Mouse (Mus musculus) CD4-positive, CD25-positive, alpha-beta regulatory T cell, adult 4 months (primary cell): ENCODE measurements around the gene Prr5. TPM values are rescaled to one million over a fixed set of nuclear protein-coding genes. Genes with fewer than 3 reads are reported as not detected.

Source experiments
- ATAC-seq: one replicate; pipeline ENCODE4 v1.8.0; 2017
- polyA plus RNA-seq, 2 experiments: library from polyadenylated mRNA; unstranded; fragments of 100-300 nt; shearing (Covaris generic); gene quantifications; one replicate each; pipeline ENCODE4 v1.2.1; 2017

Gene Prr5
- polyA plus RNA-seq, 2 experiments from 2014 or later = 0.56 TPM; not detected in 1

DNA sequence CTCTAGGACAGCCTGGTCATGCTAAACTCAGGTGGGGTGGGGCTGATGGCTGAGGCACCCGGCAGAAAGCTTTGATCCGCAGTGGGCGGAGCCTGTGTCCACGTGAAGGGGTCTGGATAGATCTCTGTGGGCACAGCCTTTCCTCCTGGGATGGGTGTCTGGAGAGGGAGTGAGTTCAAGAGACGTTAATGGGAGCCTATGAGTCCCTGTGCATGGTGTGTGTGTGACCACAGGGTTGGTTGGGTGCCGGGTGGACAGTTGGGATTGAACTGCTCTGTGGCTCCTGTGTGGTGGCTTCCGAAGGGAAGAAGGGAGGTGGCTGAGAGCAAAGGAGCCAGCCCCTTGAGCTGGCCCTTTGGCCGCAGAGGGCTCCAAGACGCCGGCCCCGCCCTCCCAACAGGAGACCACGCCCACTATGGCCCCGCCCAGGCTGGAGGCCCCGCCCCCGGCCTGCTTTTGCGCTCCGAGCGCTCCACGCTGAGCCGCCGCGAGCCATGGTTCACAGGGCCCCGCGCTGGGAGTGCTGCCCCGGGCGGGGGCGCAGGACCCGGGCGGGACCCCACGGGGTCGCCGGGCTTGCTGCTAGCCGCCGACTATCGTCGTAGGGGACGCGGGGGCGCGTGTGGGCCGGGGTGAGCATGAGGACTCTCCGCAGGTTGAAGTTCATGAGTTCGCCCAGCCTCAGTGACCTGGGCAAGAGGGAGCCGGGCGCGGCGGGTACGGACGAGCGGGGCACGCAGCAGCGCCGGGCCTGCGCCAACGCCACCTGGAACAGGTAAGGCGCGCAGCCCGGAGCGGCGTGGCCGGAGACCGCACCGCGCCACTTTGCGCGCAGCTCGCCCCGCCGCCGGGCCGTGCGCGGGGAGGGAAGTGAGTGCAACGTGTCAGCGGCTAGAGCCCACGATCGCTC lies 11.4 kb downstream of the Prr5 start:
- no peak for ATAC-seq

DNA sequence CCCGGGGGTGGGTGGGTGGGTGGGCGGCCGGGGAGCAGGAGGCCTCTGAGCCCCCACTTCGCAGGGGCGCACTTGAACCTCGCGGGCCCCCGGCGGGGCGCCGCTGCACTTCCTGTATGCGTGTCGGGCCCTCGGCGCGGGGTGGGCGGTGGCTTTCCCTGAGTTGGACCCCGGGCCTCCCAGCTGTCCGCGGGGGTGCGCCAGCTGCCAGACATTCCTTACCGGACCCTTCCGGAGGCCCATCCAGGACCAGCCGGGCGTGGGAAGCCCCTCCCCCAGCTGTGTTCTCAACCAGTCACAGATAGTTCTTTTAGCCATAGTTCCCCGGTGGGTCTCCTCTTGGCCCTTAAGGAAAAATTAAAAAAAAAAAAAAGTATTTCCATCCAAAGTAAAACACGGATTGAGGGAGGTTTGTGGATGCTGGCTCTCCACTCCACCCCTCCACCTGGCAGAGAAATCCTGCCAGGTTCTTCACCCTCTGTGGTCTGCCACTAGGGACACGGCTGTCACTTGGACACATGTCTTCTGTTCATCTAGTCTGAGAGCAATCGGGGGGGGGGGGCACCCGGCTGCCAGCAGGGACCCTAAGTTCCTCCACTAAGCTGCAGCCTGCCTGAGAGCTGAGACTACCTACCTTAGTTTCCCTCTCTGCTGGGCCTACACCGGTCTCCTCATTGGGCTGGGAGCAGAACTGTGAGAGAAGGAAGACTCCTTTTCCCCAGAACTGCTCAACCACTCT lies 12.2 kb downstream of the Prr5 start:
- no peak for ATAC-seq

DNA sequence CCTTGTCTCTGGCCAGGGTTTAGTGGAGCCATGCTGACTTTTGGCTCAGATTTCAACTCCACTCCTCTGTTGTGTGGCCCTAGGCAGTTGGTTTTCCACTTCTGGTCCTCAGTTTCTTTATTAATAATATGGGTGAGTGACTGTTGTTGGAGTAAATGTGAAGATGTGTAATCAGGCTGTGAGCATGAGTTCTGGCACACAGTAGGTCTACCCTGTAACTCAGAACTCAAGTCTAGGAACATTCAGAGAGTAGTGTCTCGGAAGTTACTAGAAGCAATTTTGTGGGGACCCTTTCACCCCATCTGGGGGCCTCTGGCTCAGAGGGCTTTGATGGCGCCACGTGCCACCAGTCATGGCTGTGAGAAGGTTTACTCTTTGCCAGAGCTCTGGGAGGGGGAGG lies 12.8 kb downstream of the Prr5 start:
- ATAC-seq = no peak

DNA sequence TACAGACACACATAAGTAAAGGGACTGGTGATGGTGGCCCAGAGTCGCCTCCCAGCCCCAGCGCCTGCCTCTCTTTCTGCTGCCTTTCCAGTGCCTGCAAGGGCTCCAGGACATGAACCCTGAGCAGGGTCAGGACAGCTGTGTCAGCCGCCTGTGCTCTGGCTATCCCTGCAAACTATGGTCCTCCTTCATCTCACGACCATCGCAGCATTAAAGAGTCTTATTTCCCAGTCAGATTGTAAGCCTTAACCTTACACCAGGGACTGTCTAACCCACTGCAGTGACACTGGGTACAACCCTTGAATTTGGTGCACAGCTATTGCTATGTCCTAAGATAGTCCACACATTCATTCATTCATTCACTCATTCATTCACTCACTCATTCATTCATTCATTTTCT lies 13.4 kb downstream of the Prr5 start:
- ATAC-seq = no peak

DNA sequence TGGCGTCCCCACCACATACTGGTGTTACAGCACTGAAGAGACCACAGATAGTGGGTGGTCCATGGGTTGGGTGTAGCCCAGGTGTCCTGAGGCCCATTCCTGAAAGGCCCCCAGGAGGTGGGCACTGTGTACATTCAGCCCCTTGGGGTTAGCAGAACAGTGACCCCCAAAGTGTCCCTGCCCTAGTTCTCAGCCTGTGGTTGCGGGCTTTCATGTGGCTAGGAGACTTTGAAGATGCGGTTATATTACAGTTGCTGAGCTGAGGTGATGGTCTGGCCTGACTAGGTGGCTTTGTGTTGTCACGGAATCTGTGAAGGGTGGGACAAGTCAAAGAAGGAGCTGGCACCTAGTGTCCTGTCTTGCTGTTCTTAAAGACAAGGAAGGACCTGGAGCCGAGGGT lies 15.1 kb downstream of the Prr5 start:
- no peak for ATAC-seq

DNA sequence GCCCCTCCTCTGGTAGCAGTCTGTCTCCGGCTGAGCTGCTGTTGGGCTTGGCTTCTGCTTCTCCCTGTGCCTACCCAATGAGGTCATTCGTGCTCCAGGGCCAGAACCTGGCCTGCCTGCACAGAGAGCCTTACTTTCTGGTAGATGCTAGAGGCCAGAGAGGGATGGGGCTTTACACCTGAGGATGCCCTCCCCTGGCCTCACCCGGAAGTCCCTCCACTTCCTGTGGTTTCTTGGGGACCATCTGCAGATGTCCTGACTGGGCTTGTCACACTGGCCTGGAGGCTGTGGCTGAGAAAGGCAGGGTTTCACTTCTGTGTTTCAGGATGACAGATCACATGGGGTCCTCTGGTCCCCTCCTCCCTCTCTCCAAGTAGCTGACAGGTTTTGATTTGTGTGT lies 16.0 kb downstream of the Prr5 start:
- no peak for ATAC-seq

DNA sequence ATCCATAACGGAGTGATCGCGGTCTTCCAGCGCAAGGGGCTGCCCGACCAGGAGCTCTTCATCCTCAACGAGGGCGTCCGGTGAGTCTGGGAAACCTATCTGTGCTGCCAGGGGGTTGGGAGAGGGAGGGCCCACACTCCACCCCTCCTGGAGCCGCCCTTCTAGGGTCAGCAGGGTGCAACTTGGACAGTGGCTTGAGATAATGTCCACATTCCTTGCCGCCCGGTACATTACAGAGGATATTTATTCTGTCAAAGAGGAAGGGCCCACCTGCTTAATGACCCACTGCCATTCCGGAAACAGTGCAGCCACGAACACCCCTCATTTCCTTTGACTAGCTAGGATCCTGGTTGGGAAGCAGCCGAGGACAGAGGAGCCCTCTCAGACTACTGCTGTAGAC lies 18.5 kb downstream of the Prr5 start:
- ATAC-seq = no peak

DNA sequence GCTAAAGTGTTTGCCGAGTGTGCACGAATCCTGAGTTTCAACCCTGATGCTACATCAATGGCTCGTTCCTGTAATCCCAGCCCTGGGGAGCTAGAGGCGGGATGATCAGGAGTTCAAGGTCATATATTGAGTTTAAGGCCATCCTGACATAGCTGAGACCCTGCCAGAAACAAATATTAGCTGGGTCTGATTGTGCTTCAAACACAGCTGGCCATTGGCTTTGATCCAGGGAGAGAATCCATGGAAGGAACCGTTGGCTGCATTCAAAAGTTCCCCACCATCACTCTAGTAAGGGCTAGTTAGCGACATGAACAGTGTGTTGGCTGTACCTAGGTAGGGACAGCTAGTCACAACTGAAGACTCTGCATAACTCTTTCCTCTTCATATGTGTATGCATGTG lies 19.9 kb downstream of the Prr5 start:
- no peak for ATAC-seq

DNA sequence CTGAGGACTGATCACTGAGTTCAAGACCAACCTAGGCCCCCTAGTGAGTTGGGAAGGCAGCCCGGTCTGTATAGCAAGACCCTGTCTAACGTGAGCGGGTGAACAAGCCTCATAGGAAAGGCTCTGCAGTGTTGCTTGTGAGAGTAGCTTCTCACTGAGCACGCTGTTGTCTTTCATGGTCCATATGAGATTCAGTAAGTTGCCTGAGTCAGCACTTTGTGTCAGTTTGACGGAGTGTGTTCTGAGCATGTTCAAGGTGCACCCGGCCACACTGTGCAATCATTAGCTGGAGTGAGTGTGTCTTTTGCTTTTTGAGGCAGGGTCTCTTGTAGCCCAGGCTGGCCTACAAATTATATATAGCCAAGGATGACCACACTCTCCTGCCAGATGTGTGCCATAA lies 22.1 kb downstream of the Prr5 start:
- ATAC-seq = no peak

DNA sequence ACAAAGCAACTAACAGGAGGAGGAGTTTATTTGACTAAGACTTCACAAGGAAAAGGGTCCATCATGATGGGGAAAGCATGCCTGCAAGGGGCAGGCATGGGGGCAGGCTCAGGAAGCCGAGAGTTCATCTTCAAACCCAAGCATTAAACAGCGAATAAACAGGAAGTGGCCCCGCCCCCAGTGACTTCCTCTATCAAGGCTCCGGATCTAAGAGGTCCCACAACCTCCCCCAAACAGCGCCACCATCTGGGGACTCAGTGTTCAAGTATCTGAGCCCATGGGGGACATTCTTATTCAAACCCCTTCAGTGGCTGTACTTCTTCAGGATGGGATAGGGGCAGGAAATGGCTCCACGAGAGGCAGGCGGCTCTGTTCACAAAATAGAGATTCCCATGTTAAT lies 23.2 kb downstream of the Prr5 start:
- ATAC-seq = no peak

DNA sequence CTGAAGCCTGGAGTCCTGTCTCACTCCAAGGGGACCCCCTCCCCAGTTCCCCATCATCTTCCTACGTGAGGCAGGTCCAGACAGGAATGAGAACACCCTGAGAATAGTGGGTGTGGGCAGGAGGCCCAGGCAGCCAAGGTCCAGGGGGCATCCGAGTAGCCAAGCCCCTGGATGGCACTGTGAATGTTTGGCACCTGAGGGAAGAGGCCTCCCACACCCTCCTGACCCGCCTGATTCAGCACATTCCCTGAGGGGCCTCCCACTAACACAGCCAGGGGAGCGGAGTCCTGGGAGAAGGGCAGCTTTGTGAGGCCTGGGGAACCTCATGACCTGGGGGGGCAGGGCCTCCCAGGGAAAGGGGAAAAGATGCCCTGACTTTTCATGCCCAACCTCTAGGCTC lies 26.6 kb downstream of the Prr5 start:
- ATAC-seq = no peak

DNA sequence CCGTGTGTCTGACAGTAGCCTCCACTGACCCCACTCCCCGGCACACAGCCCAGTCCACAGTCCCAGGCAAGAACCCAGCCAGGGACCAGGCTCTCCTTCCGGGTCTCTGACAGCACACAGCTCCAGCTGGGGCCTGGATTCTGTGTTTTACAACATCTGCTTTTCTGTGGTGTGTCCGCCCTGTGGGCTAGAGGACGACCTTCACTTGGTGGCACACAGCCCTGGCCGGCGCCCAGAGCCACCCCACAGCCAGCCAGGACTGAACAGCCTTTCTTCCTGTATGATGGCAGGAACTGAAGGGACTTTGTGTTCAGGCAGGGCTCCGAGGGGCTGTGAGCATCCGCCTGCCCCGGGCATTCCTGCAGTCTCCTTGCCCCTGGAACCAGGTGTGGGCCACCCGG lies 28.2 kb downstream of the Prr5 start:
- ATAC-seq = no peak

DNA sequence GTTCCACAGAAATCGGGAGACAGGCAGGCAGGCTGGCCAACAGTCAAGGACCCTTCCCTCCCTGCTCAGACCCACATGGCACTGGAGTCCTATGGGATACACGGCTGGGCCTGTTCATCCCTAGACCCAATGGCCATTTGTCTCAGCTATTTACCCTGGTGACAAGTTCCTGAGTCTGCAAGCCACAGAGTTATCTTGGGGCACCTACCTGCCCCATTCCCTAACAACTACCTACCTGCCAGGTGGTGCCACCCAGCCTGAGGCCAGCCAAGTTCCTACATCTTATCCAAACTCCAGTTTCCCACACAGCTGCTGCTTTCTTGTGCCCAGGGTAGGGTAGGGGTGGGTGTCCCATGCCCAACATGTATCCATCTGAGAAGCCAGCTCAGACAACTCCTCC lies 28.8 kb downstream of the Prr5 start:
- no peak for ATAC-seq

DNA sequence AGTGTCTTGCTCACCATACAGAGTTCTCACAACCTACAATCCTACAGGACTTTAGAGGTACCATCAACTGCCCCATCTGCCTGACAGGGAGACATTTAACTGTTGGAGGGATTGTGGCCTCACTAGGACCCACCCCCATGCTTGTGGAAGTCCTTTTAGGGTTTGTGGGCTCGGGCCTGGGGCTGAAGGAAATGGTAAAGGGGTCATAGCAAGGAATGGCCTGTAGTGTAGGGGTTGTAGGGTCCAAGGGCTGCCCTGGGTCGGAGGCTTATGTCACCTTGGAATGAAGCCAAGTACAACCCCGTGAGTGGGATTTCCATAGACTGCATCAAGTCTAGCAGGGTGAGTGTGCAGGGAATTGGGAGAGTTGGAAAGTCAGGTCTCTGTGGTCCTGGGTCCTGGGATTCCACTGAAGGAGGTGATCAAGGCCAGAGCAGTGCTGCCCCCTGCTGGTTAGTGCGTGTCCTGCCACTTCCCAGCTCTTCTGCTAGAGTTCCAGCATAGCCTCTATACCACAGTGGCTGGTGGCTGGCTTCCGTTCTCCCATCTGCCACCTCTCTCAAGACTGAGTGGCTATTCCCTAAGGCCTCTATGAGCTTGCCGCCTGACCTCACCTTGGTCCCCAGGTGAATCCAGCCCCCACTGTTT lies 30.9 kb downstream of the Prr5 start:
- no peak for ATAC-seq

DNA sequence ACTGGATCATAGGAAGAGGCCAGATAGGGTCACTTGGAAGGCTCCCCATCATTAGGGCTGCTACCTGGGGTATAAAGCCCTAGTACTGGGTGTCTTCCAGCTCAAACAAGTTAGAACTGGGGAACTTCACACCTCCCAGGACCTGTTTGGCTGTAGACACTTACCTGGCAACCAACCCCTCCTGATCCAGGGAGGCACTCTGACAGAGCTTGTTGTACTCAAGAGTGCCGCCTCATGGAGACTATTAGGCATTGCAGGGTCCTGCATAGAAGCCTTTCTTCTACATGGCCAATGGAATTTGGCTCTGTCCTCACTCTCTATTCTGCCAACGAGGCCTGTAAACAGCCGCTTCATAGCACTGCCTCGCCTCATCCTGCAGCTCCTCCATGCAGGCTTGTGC lies 32.5 kb downstream of the Prr5 start:
- ATAC-seq = no peak

DNA sequence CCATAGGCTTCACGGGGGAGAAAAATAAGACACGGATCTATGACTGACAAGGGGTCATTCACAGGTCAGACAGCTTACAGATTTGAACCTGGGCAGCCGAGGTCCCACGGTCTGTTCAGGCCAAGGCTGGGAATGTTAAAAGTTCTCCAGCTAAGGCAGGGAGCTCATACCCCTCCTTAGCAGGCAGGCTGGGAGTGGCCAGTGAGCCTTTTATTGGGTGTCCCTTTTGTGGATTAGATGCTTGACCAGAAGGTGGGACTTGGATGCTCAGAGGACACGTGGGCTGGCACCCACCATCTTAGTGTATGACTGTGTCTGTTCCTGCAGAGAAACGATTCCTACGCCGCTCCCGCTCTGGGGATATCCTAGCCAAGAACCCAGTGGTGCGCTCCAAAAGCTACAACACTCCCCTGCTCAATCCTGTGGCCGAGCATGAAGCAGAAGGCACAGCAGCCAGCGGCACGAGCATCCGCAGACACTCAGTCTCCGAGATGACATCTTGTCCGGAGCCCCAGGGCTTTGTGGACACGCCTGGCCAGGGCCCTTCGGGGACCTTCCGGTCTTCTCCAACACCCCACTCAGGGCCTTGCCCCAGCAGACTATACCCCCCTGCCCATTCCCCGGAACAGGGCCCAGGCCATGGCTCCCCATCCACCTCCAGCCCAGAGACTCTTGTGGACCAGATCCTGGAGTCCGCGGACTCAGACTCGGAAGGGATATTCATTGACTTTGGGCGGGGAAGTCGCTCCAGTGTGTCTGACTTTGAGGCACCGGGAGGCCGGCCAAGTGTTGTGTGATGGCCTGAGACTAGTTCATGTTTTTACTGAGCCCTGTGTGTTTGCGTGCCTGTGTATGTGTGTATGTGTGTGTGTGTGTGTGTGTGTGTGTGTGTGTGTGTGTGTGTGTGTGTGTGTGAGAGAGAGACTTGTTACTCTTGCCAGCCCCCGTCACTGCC lies 33.2 kb downstream of the Prr5 start:
- no peak for ATAC-seq

DNA sequence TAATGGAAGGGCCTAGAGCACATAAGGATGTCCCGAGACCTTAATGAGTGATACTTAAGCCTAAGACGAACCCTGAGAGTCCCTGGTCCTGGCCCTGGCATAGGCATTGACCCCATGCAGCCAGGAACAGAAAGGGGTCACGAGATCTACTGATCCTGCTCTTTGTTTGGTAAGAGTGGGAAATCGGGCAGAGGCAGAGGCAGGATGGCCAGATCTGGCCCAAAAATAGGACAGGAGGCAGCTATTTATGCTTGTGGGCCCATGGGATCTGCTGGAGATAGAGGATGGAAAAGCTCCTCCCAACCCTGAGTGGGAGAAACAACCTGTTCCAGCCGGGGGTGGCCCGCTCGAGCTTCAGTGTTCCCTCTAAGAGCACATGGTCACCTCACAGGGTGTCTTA lies 34.6 kb downstream of the Prr5 start:
- ATAC-seq = no peak

DNA sequence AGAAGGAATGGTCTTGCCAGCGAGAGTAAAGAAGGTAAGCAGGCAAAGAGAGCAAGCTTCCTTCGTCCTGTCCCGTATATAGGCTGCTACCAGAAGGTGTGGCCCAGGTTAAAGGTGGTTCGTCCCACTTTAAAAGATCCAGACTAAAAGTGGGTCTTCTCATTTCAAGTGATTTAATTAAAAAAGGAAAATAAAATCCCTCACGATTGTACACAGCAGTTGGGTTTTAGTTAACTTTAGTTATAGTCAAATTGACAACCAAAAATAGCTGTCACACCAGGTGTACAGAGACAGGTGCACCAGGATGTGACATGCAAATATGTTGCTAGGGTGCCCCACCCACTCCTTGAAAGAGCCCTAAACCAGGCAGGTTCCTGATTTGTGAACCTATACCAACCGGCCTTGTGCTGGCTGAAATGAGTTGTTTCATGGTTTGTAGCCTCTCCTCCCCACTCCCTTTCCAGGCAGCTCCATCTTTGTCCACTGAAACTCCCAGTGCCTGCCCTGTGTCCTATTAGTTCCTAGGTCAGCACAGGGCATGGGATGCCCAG lies 36.0 kb downstream of the Prr5 start:
- no peak for ATAC-seq

DNA sequence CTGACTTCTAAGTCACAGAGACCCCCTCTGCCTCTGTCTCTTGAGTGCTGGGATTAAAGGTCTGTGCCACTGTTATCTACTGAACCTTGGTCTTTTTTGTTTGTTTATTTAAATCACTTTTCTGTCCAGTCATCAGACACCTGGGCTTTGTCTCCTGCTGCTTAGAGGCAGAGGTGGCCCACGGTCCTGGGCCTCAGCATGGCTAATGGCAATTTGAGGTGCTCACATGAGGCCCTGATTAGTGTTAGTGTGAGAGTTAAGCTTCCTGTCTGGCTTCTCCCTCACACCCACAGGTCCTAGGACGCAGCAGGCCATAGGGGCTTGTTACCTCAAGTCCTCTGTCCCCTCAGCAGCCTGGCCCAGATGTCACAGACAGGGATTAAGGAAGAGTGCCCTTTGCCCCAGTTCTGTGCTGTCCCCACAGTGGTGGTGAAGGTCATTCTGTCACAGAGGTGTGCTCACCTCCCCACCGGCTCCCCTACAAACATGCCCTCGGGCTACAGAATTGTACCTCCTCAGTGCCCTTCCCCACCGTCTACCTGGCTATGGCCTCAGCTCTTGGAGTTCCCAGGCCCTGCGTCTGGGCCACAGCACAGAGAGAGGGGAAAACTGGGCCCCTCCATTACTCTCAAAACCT lies 37.7 kb downstream of the Prr5 start:
- no peak for ATAC-seq

DNA sequence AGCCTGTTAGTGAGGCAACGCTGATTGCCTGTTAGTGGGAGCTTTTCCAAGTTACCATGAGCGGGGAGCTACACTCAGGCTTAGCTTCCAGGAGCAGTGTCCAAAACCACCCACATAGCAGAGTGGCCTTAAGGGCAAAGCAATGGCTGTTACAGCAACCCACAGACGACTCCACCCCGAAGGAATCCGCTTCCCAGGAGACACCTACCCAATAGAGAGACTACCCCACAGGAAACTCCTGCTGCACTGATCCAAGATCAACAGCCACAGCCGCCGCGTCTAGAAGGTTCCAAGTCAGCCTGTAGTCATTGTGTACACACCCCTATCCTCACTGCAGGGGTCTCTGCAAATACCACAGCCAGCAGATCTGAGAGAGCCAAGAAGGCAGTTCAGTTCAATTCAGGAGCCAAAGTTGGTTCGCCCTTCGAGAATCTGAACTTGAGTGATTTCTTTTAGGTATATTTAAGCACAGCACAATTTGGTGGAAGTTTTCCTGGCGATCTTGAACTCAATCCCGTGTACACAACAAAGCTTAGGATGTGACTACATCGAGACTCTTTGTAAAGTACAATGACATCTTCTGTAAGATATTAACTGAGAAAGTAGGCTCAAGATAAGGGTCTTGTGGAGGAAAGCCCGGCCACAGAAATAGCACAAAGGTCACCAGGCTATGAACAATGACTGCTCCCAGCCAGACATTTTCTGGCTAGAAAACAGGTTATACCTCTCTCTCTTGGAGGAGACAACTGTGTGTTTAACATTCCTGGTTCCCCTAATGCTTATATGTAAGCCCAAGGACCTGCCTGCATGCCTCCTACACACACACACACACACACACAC lies 43.4 kb downstream of the Prr5 start:
- no peak for ATAC-seq

DNA sequence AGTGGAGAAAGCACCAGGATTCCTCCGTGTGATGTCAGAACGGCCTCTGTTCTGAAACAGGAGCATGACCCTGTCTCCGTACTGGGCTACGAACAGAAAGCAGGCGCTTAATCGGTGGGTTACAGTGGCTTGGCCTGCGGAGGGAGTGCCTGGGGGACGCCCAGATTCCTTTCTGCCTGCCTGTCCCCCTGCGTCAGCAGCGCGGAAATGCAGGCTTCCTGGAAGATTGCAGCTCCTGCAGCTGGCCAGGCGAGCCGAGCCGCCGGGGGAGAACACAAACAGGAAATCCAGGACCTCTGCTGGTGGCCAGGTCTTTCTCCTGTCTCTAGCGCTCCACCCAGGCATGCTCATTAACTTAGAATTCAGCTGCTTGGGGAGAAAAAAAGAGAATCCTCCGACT lies 45.3 kb downstream of the Prr5 start:
- ATAC-seq = no peak
